Mouse (Mus musculus) embryonic facial prominence, embryonic 11.5 days (tissue): ENCODE data around the gene Aff1. TPM values are rescaled to one million over a fixed set of nuclear protein-coding genes. Genes with fewer than 3 reads are reported as not detected.

Experiments
- ATAC-seq: fragments of 200-750 bp; cut with Nextera tagmentation; replicated peaks from 2 replicates; pipeline ENCODE4 v1.8.0; 2017; ENCODE audit warnings: low read depth; ENCODE audit not compliant: insufficient number of reproducible peaks, low FRiP score, low TSS enrichment
- DNase-seq: peaks from one replicate; pipeline ENCODE4 v3.0.0-alpha.2; 2015; ENCODE audit warnings: low spot score
- H3K27ac ChIP-seq: fragments of 300-500 bp; sonication (generic); replicated peaks from 2 replicates; pipeline ENCODE4 v1.5.1; 2014; ENCODE audit warnings: mild to moderate bottlenecking, low read depth, low read length, control low read depth
- H3K27me3 ChIP-seq: fragments of 300-500 bp; sonication (generic); 2 replicates; pipeline ENCODE4 v1.6.1; 2014; ENCODE audit warnings: mild to moderate bottlenecking, low read length, moderate library complexity, mixed read lengths; ENCODE audit not compliant: control insufficient read depth, insufficient read depth
- H3K36me3 ChIP-seq: fragments of 300-500 bp; sonication (generic); replicated peaks from 2 replicates; pipeline ENCODE4 v1.6.1; 2014; ENCODE audit warnings: low read depth, mild to moderate bottlenecking, low read length, moderate library complexity, mixed read lengths; ENCODE audit not compliant: control insufficient read depth, insufficient read depth
- H3K4me1 ChIP-seq: fragments of 300-500 bp; sonication (generic); 2 replicates; pipeline ENCODE4 v1.6.1; 2014; ENCODE audit warnings: low read length, mixed read lengths; ENCODE audit not compliant: control insufficient read depth, insufficient read depth
- H3K4me2 ChIP-seq: fragments of 300-500 bp; sonication (generic); 2 replicates; pipeline ENCODE4 v1.6.1; 2014; ENCODE audit warnings: low read depth, mild to moderate bottlenecking, control low read depth, low read length, moderate library complexity
- H3K4me3 ChIP-seq: fragments of 300-500 bp; sonication (generic); 2 replicates; pipeline ENCODE4 v1.5.1; 2014; ENCODE audit warnings: low read depth, low read length, control low read depth
- H3K9ac ChIP-seq: fragments of 300-500 bp; sonication (generic); replicated peaks from 2 replicates; pipeline ENCODE4 v1.6.1; 2014; ENCODE audit warnings: mild to moderate bottlenecking, control low read depth, low read length
- H3K9me3 ChIP-seq: fragments of 300-500 bp; sonication (generic); replicated peaks from 2 replicates; pipeline ENCODE4 v1.6.1; 2016; ENCODE audit warnings: mild to moderate bottlenecking, low read length, inconsistent platforms, mixed read lengths; ENCODE audit not compliant: control insufficient read depth
- WGBS: fragments of 180-500 bp; shearing (Covaris S2); extraction: QIAGEN DNeasy Blood & Tissue Kit; methylation state at CpG from one replicate; pipeline ENCODE4 v1.1.7; 2014; 5-methylcytosine and 5-hydroxymethylcytosine counted together
- polyA plus RNA-seq: library from polyadenylated mRNA; unstranded; fragments of >200 nt; fragmentation: Nextera tagmentation; extraction: Ambion mirVana; gene quantifications from 2 replicates; pipeline ENCODE4 v1.2.1, GENCODE M21; 2014

Aff1 gene
- polyA plus RNA-seq, 1 experiment from 2014 or later = 6.1 TPM

- no peak overlapping the region for H3K4me3 ChIP-seq
- H3K27ac ChIP-seq = no peak overlapping the region
- H3K4me1 ChIP-seq = no peaks in the 10 kb centered on the region
- 43% methylated on average over 3 of the region's 3 CpGs for WGBS
- no peaks in the 10 kb centered on the region for H3K36me3 ChIP-seq
- no peak overlapping the region for H3K4me2 ChIP-seq
- H3K9me3 ChIP-seq = no peaks in the 10 kb centered on the region
- no peaks in the 10 kb centered on the region for H3K27me3 ChIP-seq
- DNase-seq (peak; percentile 85), ATAC-seq (no peak)
- no peak overlapping the region for H3K9ac ChIP-seq
Measured at GRCm38 (mm10) chr5:103659571-103659970, 32.6 kb upstream of the Aff1 start.

- Histone ChIP-seq H3K4me1 (no peaks in the 10 kb centered on the region), H3K36me3 (no peaks in the 10 kb centered on the region), H3K9me3 (no peaks in the 10 kb centered on the region), H3K4me3 (no peak overlapping the region), H3K9ac (no peak overlapping the region), H3K4me2 (no peak overlapping the region), H3K27ac (no peak overlapping the region), H3K27me3 (no peaks in the 10 kb centered on the region)
- 70% methylated on average over 9 of the region's 9 CpGs for WGBS
- no peak for DNase-seq
- 0 out of 2 replicates have a peak, but pooled peaks have one; percentile 48 for ATAC-seq
Measured at GRCm38 (mm10) chr5:103664932-103665331, 27.2 kb upstream of the Aff1 start.

GRCm38 (mm10) chr5:103665876-103666275, 26.3 kb upstream of the Aff1 start:
- Histone ChIP-seq H3K4me2 (no peak overlapping the region), H3K27me3 (no peaks in the 10 kb centered on the region), H3K4me1 (no peaks in the 10 kb centered on the region), H3K4me3 (no peak overlapping the region), H3K36me3 (no peaks in the 10 kb centered on the region), H3K9me3 (no peaks in the 10 kb centered on the region), H3K27ac (no peak overlapping the region), H3K9ac (no peak overlapping the region)
- ATAC-seq (no peak), DNase-seq (no peak)
- 85% methylated on average over 2 of the region's 2 CpGs for WGBS

GRCm38 (mm10) chr5:103671858-103672257, 20.3 kb upstream of the Aff1 start:
- Histone ChIP-seq H3K27me3 (no peaks in the 10 kb centered on the region), H3K4me3 (no peak overlapping the region), H3K4me2 (no peak overlapping the region), H3K36me3 (no peaks in the 10 kb centered on the region), H3K4me1 (no peaks in the 10 kb centered on the region), H3K27ac (no peak overlapping the region), H3K9me3 (no peaks in the 10 kb centered on the region), H3K9ac (no peak overlapping the region)
- 61% methylated on average over 3 of the region's 3 CpGs for WGBS
- DNase-seq (no peak), ATAC-seq (no peak)

- no peak overlapping the region for H3K27ac ChIP-seq
- H3K9ac ChIP-seq = no peak overlapping the region
- DNase-seq (no peak), ATAC-seq (no peak)
- H3K4me2 ChIP-seq = no peak overlapping the region
- H3K27me3 ChIP-seq = no peaks in the 10 kb centered on the region
- H3K4me3 ChIP-seq = no peak overlapping the region
- no peaks in the 10 kb centered on the region for H3K9me3 ChIP-seq
- no peaks in the 10 kb centered on the region for H3K36me3 ChIP-seq
- WGBS = 88% methylated on average over 4 of the region's 4 CpGs
- H3K4me1 ChIP-seq = no peaks in the 10 kb centered on the region
Measured at GRCm38 (mm10) chr5:103673611-103674010, 18.6 kb upstream of the Aff1 start.

- Histone ChIP-seq H3K27me3 (no peaks in the 10 kb centered on the region), H3K9ac (no peak overlapping the region), H3K4me1 (no peaks in the 10 kb centered on the region), H3K4me2 (no peak overlapping the region), H3K27ac (no peak overlapping the region), H3K4me3 (no peak overlapping the region), H3K36me3 (no peaks in the 10 kb centered on the region), H3K9me3 (no peaks in the 10 kb centered on the region)
- peak; percentile 57 for ATAC-seq
- WGBS = 34% methylated on average over 6 of the region's 6 CpGs
- peak; percentile 78 for DNase-seq
Measured at GRCm38 (mm10) chr5:103674482-103674881, 17.7 kb upstream of the Aff1 start.

- no peak overlapping the region for H3K9ac ChIP-seq
- DNase-seq (no peak), ATAC-seq (no peak)
- H3K4me1 ChIP-seq = no peaks in the 10 kb centered on the region
- no peaks in the 10 kb centered on the region for H3K9me3 ChIP-seq
- H3K4me3 ChIP-seq = no peak overlapping the region
- 89% methylated on average over 6 of the region's 6 CpGs for WGBS
- no peak overlapping the region for H3K4me2 ChIP-seq
- no peaks in the 10 kb centered on the region for H3K27me3 ChIP-seq
- H3K36me3 ChIP-seq = no peaks in the 10 kb centered on the region
- H3K27ac ChIP-seq = no peak overlapping the region
Measured at GRCm38 (mm10) chr5:103676289-103676881, 15.8 kb upstream of the Aff1 start.

- DNase-seq (no peak), ATAC-seq (no peak)
- WGBS = 63% methylated on average over 6 of the region's 6 CpGs
- Histone ChIP-seq H3K36me3 (no peaks in the 10 kb centered on the region), H3K9me3 (no peaks in the 10 kb centered on the region), H3K27me3 (no peaks in the 10 kb centered on the region), H3K4me1 (no peaks in the 10 kb centered on the region), H3K27ac (no peak overlapping the region), H3K9ac (no peak overlapping the region), H3K4me3 (no peak overlapping the region), H3K4me2 (no peak overlapping the region)
Measured at GRCm38 (mm10) chr5:103677894-103678293, 14.3 kb upstream of the Aff1 start.
